In genomic region chr5:100244811-100245210, GRCm38 (mm10) we compare ENCODE assay signal across 9 mouse cellular contexts.
"Had no signal": no experiment of that assay in that cellular context is flagged by ENCODE, and none has a peak within 500 bp of the region (broad histone marks: within the 10 kb centered on the region; RNA-seq: fewer than 3 reads in every experiment).

No protein-coding gene starts in this region.

- DNase-seq: liver, postnatal 0 days; lung, embryonic 14.5 days; lung, postnatal 14 days; lung, postnatal 36 days; right cerebral cortex, postnatal 14 days; thymus, adult 2 months; thymus, postnatal 36 days had no signal

- ATAC-seq: liver, postnatal 0 days; midbrain, embryonic 13.5 days; midbrain, embryonic 15.5 days had no signal
